Mouse (Mus musculus) mature B cell (primary cell): ENCODE measurements around the gene Sept1.

Source experiments
- in situ Hi-C: fragments of 300-500 bp; cut with MboI; formaldehyde crosslinking; loops from 2 replicates; pipeline ENCODE4 v1.14.3; 2019

The Sept1 gene

GRCm38 (mm10) chr7:127218670-127219069 is 14.3 kb downstream of the Sept1 start:
- in situ Hi-C loops: no loop called here

- in situ Hi-C loops: no loop called here
These were observed 14.9 kb downstream of the Sept1 start for GRCm38 (mm10) chr7:127217901-127218642.

DNA sequence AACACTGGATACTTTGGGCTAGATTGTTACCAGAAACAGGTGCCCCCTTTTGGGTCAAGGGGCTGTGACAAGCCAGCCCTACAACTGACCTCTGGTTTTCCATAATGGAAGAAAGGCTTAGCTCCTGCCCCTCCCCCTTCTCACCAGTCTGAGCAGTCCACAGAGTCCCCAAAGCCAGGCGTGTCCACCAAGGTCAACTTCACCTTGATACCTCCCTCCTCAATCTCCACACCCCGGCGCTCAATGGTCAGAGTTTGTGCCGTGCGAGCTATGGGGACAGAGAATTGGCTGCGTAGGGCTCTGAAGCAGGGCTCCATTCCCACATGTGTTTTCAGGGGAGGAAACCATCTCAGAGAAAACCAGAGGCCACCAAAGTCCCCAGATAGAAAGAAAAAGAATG is 15.5 kb downstream of the Sept1 start:
- in situ Hi-C loops: no loop called here

GRCm38 (mm10) chr7:127216307-127216706 is 16.6 kb downstream of the Sept1 start:
- in situ Hi-C loops: no loop called here

DNA sequence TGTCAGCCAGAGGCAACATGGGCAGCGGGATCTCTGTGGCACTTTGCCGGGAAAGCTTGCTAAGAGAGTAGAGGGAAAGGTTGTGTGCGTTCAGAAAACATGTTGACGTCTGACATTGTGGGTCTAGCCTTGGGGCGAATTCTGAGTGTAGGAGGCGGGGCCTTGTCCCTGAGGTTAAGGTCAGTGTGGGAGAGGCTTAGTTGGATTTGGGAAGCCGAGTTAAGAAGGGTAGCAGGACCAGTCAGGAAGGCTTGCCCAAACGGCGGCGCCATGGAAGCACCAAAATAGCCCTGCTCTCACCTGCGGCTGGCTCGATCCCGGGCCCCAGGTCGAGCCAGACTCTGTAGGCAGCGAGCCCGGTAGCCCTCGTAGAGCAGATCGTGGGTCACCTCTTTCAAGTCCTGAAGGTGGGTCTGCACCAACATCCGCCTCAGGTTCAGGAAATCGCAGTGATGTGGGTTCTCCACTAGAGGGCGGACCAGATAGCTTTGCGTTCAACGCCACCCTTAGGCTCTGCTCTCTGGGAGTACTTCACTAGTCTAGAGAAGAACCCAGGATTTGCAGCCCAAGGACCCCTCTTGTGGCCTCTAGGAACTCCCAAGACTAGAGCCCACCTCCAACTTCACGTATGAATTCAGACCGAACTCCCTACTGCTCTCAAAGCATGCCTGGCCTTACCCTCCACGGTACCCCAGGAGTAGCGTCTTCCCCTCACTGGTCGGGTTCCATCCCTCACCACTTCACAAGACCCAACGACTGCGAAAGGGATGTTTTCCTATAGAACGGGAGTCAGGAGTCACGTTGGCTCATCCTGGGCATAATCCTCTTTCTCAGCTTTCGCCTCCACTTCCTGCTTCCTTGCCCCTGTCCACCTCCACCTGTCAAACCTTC is 17.7 kb downstream of the Sept1 start:
- in situ Hi-C loops: no loop called here

DNA sequence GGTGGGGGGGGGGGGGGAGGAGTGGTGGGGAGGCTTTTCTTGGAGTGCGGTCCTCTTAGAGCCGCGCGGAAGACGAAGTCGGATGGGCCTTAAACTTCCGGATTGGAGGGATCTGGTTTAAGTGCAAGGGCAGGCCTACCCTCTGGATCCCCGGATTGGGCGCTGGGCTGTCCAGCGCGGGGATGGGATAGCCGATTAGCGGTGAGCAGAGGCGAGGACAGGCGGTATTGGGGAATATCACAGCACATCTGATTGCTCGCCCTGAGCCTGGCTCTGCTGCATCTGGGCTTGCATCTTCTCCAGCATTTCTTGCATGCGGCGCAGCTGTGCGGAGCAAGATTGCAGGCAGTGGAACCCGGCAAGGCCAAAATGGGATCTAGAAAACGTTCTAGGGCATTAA is 18.4 kb downstream of the Sept1 start:
- in situ Hi-C loops: no loop called here

DNA sequence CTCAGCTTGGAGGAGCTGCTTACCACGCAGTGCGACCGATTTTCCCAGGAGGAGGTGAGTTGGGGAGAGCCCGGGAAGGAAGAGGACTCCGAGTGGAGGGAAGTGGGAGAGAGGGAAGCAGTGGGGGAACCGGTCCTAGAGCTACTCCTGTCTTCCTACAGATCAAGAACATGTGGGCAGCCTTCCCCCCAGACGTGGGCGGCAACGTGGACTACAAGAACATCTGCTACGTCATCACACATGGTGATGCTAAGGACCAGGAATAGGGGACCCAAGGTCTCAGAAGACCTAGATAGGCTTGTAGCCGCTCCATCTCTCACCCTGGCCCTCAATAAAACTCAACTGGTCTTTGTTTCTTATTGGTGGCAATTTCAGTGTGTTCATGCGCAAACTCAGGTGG is 19.0 kb downstream of the Sept1 start:
- in situ Hi-C loops: no loop called here

DNA sequence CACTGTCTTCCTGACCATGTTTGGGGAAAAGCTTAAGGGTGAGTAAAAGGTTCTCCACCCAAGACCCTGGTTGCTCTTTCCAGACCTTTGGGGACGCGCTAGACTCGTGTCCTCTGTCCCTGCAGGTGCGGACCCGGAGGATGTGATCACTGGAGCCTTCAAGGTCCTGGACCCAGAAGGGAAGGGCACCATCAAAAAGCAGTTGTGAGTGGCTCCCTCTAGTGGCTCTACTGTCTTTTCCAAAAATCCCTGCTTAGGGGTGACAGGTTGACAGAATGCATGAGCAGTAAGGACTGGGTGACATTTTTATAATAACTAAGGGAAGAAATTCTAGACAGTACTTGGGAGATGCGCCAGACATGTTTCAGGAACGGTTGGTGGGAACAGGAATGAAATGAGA is 19.4 kb downstream of the Sept1 start:
- in situ Hi-C loops: no loop called here

GRCm38 (mm10) chr7:127212432-127213250 is 20.3 kb downstream of the Sept1 start:
- in situ Hi-C loops: no loop called here

DNA sequence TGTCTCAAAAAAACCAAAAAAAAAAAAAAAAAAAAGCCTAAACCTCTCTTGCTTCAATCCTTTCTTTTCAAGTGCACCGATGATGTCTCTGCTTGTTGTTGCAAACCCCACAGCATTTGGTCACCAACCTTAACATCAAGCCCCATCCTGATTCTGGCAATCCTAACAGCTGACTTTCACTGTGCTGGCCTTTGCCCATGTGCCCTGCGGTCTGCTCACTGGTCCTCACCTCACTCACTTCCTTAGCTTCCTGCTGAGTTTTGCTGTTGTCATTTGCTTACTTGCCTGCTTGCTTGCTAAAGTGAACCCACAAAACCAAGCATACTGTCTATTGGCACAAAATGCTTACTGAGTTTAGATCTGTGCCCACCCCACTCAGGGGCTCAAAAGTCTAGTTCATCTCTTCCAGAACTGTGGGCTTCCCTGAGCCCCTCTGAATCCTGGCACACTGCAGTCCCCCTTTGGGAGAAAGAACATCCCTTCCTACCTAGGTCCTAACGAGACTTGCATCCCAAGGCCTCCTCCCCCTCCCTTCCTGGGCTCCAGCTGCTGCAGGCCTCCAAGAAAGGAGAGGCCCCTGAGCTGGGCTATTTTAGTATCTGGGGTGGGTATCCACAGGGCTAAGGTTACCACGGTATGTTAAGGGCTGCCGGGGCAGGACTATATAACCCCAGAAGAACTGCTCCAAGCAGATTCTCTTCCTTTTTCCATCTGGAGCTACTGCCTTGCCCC is 21.8 kb downstream of the Sept1 start:
- in situ Hi-C loops: no loop called here

GRCm38 (mm10) chr7:127210266-127210665 is 22.7 kb downstream of the Sept1 start:
- in situ Hi-C loops: no loop called here

DNA sequence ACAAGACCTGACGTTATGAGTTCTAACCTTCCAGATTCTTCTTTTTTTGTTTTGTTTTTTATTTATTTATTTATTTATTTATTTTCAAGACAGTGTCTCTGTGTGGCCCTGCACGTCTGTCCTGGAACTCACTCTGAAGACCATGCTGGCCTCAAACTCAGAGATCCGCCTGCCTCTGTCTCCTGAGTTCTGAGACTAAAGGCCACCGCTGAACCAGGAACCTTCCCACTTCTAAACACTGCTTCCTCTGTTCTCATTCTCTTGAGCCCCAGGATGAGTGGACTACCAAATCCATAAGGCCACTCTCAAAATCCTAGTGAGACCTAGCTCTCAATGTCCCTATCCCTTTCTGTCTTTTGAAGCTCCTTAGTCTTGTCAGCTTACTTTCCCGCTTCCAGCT is 23.1 kb downstream of the Sept1 start:
- in situ Hi-C loops: no loop called here

- in situ Hi-C loops: no loop called here
These were observed 24.1 kb downstream of the Sept1 start, which contains the start of gene Mylpf for GRCm38 (mm10) chr7:127208553-127209438. Mylpf (plus strand) TSS chr7:127208890.

DNA sequence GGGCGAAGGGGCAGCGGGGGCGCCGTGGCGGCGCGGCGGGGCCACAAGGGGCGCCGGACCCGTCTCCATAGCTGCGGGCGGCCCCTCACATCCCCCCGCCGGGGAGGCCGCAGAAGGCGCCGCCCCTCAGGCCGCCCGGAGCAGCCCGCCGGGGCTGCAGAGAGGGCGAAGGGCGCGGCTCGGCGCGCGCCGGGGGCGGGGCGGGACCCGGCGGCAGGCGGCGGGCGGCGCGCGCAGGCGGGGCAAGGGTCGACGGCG is 24.7 kb downstream of the Sept1 start, which contains the start of gene Tbc1d10b:
TSS of gene Tbc1d10b (minus strand) at position 174 of the 258 bp plus-strand sequence.
- in situ Hi-C loops: no loop called here

DNA sequence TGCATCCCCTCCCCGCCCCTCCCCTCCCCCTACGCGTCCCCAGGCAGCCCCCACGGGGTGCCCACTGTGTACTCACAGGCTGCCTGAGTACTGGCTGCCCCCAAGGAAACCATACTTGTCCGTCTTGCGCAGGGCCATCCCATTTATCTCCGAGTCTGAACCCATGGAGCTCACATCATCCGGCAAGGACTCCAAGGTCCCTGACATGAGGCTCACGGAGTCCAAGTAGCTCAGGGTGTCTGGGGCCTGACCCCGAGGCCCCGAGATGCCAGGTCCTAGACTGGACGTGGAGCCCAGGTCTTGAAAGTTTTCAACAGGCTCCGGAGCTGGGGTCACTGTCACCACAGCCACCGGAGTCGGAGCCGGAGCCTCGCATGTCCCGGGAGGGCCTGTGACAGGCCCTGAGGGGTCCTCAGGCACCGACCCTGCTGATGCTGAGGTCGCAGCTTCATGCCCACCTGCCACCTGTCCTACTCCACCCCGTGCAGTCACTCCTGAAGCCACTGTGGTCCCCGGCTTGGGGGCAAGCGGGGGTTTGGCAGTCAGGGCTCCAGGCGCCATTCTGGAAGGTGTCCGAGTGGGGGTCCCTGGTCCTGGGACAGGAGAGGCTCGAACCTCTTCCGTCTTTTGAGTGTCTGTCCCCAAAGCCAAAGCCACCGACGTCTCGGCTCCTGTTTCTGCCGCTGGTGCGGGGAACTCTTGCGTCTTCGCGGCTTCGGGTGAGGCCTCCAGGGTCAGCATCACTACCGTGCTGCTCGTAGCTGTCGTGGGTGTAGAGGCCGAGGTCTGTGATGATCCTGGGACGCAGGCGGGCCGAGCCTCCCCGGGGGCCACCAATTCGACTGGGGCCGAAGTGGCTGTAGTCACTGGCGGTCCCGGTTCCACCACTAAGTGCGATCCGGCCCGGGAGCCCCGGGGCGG is 25.3 kb downstream of the Sept1 start:
- in situ Hi-C loops: no loop called here

- in situ Hi-C loops: no loop called here
These were observed 26.3 kb downstream of the Sept1 start for GRCm38 (mm10) chr7:127206606-127207005.

DNA sequence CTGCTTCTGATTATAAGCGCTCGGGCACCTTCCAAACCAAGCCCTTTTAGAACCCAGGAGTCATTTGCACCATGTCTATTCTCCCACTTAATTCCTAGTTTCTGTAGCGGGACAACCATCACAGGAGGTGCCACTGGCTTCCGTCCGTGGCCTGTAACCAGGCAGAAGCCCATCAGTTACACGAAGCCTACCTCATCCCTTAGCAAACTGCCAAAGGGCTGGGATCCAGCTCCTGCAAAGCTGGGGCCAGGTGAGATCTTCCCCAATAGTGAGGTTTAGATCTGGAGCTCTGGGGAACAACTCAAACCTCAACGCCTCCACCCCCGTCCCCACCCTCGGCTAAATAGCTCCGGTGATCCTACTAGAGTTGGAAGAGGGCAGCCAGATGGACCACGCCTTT is 36.4 kb downstream of the Sept1 start:
- in situ Hi-C loops: no loop called here

- in situ Hi-C loops: no loop called here
These were observed 37.2 kb downstream of the Sept1 start, which contains the start of gene Cd2bp2 for GRCm38 (mm10) chr7:127195544-127196295. Cd2bp2 (minus strand) TSS chr7:127196050.

DNA sequence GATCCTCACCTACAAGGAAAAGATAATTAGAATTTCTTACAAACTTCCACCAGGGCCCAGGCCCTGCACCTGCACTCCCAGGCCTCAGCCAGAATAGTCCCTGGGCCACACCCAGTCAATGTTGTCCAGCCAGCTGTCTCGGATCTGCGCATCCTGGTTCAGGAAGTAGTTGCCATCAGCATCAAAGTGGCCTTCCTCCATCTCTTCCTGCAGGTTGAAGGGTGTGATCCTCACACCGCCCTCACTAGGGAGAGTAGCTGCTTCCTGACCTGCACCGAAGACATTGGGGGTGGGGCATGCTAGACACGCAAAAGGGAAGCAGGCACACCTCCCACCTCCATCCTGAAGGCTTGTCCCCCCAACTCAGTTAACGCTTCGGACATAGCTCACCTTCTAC is 38.3 kb downstream of the Sept1 start:
- in situ Hi-C loops: no loop called here
